Mouse (Mus musculus): ENCODE measurements around the gene Hoxa2.

Hoxa2 gene

DNA sequence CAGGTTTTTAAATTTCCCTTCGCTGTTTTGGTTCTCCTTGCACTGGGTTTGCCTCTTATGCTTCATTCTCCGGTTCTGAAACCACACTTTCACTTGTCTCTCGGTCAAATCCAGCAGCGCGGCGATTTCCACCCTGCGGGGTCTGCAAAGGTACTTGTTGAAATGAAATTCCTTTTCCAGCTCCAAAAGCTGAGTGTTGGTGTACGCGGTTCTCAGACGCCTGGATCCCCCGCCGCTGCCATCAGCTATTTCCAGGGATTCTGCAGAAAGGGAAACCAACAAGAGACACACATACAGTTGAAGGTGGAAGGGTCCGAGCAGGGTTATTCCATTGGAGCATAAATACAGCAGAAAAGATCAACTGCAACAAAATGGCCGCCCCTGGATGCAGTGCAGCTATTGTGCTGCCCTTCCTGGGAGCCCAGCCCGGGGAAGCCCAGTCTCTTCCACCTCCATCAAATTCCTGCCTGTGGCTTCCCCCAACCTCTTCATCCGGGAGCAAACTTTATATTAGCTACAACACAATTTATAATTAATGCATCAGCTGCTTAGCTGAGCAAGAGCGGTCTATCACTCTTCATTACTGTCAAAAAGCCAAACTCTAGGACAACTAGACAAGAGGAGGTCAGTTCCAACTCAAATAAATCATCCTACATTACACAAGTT, 1.1 kb downstream of the Hoxa2 start:
- DNase-seq, result no peak

- no peak for DNase-seq
Observed at GRCm38 (mm10) chr6:52162611-52163365, 1.8 kb downstream of the Hoxa2 start.

DNA sequence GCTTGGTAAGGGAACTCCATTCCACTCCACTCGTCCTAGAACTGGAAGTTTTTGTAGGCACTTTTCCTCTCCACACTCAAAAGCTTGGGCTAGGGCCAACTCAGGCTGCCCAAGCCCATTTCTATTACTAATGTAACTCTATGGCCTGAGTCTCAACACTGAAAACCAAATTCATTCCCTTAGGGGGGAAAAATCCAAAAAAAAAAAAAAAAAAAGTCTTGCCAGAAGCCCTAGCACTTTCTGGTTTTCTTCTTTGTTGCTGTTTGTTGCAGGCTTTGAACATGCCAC, 2.6 kb downstream of the Hoxa2 start:
- no peak for DNase-seq

- no peak for DNase-seq
Observed at GRCm38 (mm10) chr6:52161336-52162092, 3.1 kb downstream of the Hoxa2 start.

- DNase-seq, result no peak
Observed at GRCm38 (mm10) chr6:52160511-52161335, 3.9 kb downstream of the Hoxa2 start.

GRCm38 (mm10) chr6:52159979-52160378, 4.7 kb downstream of the Hoxa2 start:
- DNase-seq, result no peak

GRCm38 (mm10) chr6:52159164-52159761, 5.4 kb downstream of the Hoxa2 start:
- no peak for DNase-seq

DNA sequence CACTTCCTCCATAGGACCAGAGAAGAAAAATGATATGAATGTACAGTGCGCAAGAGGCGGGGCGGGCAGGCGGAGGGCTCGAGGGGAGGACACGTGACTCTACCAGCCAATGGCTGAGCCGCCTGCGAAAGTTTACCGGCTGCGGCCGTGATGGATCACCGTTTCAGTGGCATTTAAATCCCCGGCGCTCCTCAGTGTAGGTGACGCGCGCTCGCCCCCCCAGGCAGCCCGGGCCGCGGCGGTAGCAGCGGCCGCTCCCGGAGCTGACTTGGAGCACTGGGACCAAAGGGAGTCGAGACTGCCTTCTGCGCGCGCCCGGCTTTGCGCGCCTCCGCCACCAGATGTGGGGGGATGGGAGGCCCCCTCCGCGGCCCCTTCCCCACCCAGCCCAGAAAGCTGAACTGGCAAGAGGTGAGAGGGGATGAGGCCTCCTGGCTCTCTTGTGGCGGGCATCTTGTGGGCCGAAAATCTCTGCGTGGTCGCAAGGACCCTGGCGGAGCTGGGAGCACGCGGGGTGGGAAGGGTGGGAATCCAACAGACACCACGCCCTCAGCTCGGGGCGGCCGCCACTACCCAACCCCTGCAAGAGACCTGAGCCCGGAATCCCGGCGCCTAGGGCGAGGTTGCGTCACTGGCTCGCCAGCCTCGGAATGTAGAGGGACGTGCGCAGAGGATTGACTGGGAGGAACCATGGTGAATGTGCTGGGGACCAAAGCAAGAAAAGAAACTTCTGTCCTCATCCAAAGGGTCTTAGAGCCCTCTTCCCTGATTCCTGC, 6.2 kb downstream of the Hoxa2 start, which contains the start of gene Hoxa1:
Hoxa1 (minus strand) TSS at position 42 of the 776 bp plus-strand sequence.
- DNase-seq, result no peak

DNA sequence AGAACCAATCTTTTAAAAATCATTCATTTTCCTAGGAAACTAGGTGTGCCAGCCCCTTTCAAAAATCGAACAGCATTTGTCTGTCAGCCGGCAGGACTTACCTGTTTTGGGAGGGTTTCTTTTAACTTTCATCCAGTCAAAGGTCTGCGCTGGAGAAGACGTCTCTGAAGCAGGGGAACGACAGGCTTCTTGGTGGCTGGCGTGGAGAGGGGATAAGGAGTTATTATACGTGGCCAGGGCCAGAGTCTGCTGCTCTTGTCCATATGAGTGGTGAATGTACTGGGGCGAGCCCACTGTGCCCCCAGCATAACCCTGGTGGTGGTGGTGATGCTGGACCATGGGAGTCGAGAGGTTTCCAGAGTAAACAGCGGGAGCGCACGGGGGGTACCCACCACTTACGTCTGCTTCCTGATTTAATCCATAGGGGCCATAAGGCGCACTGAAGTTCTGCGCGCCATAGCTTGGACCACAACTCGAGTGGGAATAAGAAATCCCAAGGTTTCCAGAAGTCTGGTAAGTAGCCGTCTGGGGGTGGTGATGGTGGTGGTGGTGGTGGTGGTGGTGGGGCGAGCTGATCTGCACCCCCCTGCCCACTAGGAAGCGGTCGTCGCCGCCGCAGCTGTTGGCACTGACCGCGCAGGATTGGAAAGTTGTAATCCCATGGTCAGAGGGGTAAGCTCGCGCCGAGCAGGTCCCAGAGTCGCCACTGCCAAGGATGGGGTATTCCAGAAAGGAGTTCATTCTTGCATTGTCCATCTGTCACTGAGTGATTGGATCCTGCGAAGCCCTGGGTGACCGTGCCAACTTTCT, 7.0 kb downstream of the Hoxa2 start:
- no peak for DNase-seq

DNA sequence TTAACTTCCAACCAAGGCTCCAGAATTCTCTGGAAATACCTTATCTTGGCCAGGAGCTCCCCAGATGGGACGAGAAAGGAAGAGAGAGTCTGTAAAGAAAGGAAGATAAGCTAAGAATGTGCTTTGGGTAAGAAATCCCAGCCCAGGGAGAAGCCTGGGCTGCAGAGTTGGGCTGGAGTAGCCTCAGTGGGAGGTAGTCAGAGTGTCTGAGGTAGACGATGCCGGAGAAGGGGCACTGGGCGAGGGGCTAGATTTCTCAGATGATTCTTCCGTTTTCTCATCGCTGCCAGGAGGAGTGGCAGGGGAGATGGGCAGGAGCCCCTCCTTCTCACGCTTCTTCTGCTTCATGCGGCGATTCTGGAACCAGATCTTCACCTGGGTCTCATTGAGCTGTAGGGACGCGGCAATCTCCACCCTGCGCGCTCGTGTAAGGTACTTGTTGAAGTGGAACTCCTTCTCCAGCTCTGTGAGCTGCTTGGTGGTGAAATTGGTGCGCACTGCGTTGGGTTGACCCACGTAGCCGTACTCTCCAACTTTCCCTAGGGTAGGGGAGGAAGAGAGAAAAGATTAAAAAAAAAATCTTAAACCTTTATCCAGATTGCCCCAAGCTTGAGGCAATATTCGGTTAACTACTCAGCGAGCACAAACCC, 8.0 kb downstream of the Hoxa2 start:
- no peak for DNase-seq

GRCm38 (mm10) chr6:52155471-52155870, 9.2 kb downstream of the Hoxa2 start:
- no peak for DNase-seq

- no peak for DNase-seq
Observed at GRCm38 (mm10) chr6:52154044-52154443, 10.6 kb downstream of the Hoxa2 start.

DNA sequence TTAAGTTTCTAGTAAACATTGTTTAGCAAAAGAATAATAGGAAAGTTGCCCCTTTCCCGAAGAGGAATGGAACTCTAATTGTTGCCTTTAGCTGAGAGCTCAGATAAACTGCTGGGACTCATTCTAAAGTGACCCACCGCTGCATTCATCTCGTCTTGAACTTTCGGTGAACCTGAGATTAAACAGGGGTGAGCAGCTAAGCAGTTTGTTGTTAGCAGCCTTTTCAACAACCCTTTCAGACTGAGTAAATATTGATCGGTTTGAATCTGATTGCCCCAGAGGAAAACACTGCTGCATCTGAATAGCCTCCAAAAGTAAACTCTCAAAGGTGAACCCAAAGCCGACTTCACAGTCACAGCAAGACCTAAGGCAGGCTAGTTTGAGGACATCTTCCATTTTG, 11.4 kb downstream of the Hoxa2 start:
- no peak for DNase-seq

GRCm38 (mm10) chr6:52152226-52153193, 12.1 kb downstream of the Hoxa2 start:
- no peak for DNase-seq

- no peak for DNase-seq
Observed at GRCm38 (mm10) chr6:52151571-52151970, 13.1 kb downstream of the Hoxa2 start.

DNA sequence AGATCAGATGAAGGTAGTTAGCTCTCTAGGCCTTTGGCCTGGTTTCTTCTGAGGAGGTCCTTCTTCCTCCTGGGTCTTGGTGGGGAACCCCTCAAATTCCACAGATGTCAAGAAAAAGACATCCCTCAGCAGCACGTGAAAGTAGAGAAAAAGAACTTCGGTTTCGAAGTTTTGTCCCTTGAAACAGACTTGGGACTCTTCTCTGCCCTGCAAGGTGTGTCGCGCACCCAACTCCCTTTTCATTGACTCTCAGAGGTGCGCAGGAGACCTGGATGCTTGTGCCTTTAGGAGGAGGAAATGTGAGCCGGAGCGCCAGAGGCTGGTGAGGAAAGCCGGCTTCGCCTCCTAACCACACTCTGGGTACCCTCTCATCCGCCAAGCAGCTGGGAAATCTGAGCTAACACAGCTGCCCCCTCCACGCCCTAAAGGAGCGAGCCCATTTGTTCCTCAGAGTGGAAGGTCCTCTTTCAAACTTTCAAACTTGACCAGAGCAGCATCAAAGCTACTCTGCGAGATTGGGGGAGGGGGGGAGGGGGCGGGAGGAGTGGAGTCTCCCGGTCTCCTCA, 14.1 kb downstream of the Hoxa2 start:
- no peak for DNase-seq

- DNase-seq, result no peak
Observed at GRCm38 (mm10) chr6:52139115-52139514, 25.5 kb downstream of the Hoxa2 start.

- DNase-seq, result no peak
Observed at GRCm38 (mm10) chr6:52138576-52138975, 26.1 kb downstream of the Hoxa2 start.
